Mouse (Mus musculus): ENCODE measurements around the gene Vmn1r2.
"Not testable (repeated sequence)": the region's sequence is repeated elsewhere in the genome, so short reads cannot be mapped to it uniquely, and the experiment has no call there.

The Vmn1r2 gene

DNA sequence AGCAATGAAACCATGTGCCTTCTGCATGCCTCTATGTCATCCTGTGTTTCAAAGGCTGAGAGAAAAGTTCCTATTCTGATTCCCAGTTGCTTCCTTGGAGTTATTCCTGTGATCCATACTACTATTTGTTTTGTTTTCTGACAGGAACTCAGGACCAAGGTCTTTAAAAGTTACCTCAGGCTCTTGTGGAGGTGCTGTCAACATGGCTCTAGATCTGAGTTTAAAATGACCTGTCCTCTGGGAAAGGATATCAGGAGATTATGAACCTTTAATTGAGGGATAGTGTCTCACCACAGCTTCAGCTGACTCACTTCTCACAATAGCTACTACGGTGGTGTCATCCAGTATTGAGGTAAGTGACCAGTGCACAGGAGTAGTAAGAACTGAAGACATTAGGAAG lies at the start of gene Vmn1r2:
Gene Vmn1r2, plus strand, starts transcription at position 301 of the 400 bp plus-strand sequence.
- DNase-seq: not testable (repeated sequence)

DNA sequence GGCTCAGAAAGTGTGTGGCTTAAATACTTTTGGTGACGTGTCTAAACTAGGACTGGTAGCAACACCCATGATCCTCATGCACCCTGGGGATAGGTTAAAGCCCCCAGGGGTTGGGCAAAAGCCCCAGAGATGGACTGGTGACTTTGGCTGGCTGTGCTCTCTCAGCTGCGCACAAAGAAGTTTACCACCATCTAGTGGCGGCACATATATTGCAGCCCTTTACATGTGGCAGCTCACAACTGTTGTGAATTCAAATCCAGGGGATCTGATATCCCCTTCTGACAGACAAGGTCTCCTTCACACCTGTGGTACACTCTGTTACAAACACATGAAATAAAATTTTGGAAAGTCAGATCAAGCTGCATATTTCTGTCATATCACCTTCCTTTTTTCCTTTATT lies 19.2 kb upstream of the Vmn1r2 start:
- not testable (repeated sequence) for DNase-seq

DNA sequence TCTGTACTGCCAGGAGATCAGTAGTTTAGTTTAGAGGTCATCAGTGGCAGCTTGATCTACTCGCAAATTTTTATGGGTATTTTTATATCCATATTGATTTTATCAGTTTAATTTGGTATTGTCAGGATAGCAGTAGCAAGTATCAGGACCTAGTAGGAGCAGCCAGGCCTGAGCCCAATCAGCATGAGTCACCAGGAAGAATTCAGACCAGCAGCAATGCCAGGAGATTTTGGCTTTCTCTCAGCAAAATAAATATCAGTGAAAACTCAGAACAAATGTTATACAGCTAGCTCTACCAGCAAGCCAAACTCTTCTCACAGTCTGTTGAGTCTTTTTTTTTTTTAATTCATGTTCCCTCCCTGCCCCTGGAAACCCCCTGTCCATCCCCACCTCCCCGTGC lies 13.8 kb upstream of the Vmn1r2 start:
- DNase-seq: not testable (repeated sequence)

DNA sequence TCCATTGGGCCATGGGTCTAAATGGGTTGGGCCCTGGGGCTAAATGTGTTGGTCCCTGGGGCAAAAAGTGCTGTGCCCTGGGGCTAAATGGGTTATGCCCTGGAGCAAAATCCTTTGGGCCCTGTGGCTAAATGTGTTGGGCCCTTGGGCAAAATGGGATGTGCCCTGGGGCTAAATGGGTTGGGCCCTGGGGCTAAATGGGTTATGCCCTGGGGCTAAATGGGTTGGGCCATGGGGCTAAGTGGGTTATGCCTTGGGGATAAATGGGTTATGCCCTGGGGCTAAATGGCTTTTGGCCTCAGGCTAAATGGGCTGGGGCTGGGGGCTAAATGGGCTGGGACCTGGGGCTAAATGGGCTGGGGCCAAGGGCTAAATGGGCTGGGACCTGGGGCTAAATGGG lies 2.7 kb upstream of the Vmn1r2 start:
- DNase-seq: not testable (repeated sequence)

DNA sequence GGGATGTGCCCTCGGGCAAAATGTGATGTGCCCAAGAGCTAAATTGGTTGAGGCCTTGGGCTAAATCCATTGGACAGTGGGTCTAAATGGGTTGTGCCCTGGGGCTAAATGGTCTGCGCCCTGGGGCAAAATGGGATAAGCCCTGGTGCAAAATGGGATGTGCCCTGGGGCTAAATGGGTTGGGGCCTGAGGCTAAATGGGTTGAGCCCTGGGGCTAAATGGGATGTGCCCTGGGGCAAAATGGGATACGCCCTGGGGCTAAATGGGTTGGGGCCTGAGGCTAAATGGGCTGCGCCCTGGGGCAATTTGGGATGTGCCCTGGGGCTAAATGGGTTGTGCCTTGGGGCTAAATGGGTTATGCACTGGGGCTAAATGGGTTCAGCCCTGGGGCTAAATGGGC lies 2.1 kb upstream of the Vmn1r2 start:
- DNase-seq: no peak

DNA sequence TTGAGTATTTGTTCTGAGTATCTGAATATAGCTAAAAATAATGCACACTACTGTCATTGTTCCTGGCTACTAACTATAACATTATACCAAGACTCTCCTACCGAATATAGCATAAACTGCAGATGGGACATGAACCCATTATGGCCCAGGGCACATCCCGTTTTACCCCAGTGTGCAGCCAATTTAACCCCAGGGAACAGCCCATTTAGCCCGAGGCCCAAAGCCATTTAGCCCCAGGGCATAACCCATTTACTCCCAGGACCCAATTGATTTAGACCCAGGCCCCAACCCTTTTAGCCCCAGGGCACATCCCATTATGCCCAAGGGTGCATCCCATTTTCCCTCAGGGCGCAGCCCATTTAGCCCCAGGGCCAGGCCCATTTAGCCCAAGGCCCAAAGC lies 7.5 kb downstream of the Vmn1r2 start:
- DNase-seq: not testable (repeated sequence)

DNA sequence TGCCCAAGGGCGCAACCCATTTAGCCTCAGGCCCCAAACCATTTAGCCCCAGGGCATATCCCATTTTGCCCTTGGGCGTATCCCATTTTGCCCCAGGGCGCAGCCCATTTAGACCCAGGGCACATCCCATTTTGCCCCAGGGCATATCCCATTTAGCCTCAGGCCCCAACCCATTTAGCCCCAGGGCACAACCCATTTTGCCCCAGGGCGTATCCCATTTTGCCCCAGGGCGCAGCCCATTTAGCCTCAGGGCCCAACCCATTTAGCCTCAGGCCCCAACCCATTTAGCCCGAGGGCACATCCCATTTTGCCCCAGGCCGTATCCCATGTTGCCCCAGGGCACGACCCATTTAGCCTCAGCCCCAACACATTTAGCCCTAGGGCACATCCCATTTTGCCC lies 8.6 kb downstream of the Vmn1r2 start:
- DNase-seq: not testable (repeated sequence)

DNA sequence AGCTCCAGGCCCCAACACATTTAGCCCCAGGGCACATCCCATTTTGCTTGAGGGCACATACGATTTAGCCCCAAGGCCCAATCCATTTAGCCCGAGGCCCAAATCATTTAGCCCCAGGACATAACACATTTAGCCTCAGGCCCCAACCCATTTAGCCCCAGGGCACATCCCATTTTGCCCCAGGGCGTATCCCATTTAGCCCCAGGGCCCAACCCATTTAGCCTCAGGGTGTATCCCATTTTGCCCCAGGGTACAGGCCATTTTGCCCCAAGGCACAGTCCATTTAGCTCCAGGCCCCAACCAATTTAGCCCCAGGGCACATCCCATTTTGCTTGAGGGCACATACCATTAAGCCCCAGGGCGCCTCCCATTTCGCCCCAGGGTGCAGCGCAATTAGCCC lies 9.1 kb downstream of the Vmn1r2 start:
- not testable (repeated sequence) for DNase-seq

DNA sequence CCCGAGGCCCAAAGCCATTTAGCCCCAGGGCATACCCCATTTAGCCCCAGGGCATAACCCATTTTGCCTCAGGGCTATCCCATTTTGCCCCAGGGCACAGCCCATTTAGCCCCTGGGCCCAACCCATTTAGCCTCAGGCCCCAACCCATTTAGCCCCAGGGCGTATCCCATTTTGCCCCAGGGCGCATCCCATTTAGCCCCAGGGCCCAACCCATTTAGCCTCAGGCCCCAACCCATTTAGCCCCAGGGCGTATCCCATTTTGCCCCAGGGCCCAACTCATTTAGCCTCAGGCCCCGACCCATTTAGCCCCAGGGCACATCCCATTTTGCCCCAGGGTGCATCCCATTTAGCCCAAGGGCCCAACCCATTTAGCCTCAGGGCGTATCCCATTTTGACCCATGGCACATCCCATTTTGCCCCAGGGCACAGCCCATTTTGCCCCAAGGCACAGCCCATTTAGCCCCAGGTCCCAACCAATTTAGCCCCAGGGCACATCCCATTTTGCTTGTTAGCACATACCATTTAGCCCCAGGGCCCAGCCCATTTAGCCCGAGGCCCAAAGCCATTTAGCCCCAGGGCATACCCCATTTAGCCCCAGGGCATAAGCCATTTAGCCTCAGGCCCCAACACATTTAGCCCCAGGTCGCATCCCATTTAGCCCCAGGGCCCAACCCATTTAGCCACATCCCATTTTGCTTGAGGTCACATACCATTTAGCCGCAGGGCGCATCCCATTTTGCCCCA lies 9.8 kb downstream of the Vmn1r2 start:
- DNase-seq: not testable (repeated sequence)

DNA sequence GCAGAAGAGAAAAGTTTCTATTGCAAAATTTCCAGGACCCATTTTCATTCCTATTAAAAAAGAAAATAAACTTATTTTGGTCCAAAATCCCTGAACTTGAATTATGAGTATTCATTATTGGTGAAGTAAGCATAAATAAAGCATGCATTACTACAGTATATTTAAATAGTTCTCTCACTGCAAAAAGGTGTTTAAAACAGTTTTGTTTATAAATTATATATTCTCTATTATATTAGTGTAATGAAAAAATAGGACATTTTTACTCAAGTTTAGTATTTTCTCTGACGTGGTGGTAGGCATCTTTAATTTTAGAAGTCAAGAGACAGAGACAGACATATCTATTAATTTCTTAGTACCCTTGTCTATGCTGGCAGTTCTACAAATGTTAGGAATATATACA lies 18.1 kb downstream of the Vmn1r2 start, which contains the start of gene Vmn1r3:
Gene Vmn1r3, minus strand, starts transcription at position 101 of the 400 bp plus-strand sequence.
- not testable (repeated sequence) for DNase-seq

DNA sequence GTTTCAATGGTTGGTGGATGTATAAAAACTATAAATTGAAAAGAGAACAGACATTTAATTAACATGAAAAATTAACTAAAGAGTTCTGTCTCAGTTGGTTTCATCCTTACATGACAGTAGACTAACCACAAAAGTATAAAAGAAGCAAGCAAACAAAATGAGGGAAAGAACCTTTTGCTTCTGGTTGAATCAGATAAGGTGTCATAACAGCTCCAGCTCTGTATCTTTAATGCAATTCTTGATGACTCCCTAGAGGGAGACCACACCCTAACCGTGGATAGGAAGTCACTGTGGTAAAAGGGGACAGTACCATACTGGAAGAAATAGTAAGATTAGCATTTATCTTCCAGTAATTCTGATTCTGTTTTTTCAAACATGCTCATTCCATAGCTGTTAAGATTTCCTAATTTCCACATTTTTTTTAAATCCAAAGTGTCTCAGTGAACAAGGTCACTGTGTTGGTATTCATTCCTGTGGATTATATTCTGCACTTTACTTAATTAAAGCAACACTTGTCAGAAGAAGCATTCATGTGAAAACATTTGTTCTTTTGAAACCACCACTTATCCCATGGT lies 42.6 kb downstream of the Vmn1r2 start:
- not testable (repeated sequence) for DNase-seq

DNA sequence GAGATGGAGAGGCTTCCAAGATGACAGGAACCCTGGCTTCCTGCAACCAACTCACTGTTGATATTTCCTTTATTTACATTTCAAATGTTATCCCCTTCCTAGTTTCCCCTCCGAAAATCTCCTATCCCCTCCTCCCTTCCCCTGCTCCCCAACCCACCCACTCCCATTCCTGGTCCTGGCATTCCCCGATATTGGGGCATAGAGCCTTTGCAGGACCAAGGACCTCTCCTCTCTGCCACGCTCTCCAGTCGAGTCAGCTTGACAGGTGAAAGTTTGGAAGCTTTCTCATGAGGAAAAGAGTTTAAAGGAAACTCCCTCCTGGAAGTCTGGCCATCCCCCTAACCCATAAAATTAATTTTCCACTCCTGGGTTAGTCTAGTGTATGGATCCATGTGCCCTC lies 46.2 kb downstream of the Vmn1r2 start:
- DNase-seq: not testable (repeated sequence)

DNA sequence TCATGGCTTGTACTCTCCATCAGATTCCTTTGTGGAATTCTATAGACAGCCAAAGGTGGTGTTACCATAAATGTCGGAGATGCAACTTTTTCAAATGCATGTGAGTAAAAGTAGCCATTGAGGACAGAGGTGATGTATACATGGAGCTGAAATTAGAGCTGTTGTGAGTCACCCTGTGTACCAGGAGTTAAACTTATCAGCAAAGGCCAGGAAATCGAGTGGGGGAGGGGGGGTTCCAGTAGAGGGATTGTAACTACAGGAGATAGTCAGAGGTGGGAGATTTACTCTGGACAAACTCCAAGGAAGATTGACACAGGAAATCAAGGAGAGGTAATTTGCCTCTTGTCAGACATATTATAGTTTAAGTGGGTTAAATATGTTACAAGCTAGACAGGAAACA lies 49.3 kb downstream of the Vmn1r2 start:
- DNase-seq: not testable (repeated sequence)

Measured in thymus, postnatal 25 days (tissue).